Mouse (Mus musculus) left cerebral cortex, adult 2 months (tissue): ENCODE results near the gene 4930412O13Rik. TPM values are rescaled to one million over a fixed set of nuclear protein-coding genes. Genes with fewer than 3 reads are reported as not detected.

Experiments used
- DNase-seq, 2 experiments: peaks; one replicate each; pipeline ENCODE4 v3.0.0; 2021 to 2022; ENCODE audit warnings: low spot score in 2 of 2, mixed read lengths in 1 of 2; ENCODE audit errors: extremely low spot score in 1 of 2
- H3K27ac ChIP-seq: fragments of 200-600 bp; 2 replicates; pipeline ENCODE4 v1.8.1; 2022
- H3K4me3 ChIP-seq: fragments of 200-600 bp; 2 replicates; pipeline ENCODE4 v1.8.1; 2022
- CTCF ChIP-seq: fragments of 200-600 bp; IDR thresholded peaks from 2 replicates; pipeline ENCODE4 v1.8.1; 2022; ENCODE audit warnings: antibody characterized with exemption, mild to moderate bottlenecking, moderate library complexity
- intact Hi-C: fragments of 180-260 bp; cut with DNase I; formaldehyde crosslinking; loops from one replicate; pipeline ENCODE4 v1.15.1; 2025
- total RNA-seq, 2 experiments: library from RNA; stranded (reverse); gene quantifications; 2 replicates each; pipeline ENCODE4 v1.2.3; 2021

The 4930412O13Rik gene
- total RNA-seq, 2 experiments from 2014 or later = not detected

DNA sequence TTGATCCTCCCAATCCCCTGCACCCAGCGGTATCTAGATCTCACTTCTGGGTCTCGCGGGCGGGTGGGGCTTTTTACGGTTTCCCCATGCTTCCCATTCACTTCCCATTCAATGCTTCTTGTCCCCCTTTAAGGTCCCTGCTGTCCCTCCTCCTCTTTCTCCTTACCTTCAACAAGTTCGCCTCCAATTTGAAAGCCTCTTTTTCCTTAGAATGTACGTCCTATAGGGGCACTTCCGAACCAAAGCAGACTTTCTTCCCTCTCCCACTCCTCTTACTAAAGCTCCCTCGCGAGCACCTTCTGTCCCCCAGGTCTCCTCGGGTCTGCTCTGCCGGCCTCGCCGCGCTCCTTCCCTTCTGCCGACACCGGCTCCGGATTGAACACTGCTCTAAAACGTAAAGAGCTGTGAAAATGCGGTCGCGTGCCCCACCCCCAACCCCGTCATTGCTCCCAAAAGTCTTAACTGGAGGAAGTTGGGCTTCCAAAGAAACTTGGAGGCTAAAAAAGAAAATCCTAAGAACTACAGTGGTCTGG, 8.7 kb downstream of the 4930412O13Rik start, which contains the start of gene Gata3:
TSS of gene Gata3 (minus strand) at position 384 of the 533 bp plus-strand sequence.
- no peak within 1 kb of the TSS for H3K4me3 ChIP-seq
- H3K27ac ChIP-seq = no peak within 1 kb of the TSS
- intact Hi-C loops = loop anchor here (10.0 kb wide), 1 partner anchor 1215 kb away; no protein-coding TSS in a partner anchor
- no peak for DNase-seq
- TF ChIP-seq CTCF = no peak

DNA sequence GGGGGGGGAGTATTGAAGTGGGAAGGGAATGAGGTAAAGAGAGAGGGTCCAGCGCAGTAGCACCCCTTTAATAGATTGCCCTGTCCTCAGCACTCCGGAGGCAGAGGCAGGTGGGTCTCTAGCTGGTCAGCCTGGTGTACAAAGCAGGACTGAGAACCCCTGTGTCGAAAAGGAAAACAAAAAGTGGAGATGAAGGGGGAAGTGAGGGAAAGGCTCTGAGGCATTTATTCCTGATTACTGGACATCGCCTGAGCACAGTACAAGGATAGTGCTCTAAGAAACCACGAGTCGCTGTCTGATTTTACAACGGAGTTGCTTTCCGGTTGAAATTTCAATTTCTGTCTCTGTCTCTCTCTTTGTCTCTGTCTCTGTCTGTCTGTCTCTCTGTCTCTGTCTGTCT, 9.2 kb downstream of the 4930412O13Rik start:
- Histone ChIP-seq H3K4me3 (no peak overlapping the region), H3K27ac (no peak overlapping the region)
- no peak for TF ChIP-seq CTCF
- intact Hi-C loops = no loop called here
- no peak for DNase-seq

DNA sequence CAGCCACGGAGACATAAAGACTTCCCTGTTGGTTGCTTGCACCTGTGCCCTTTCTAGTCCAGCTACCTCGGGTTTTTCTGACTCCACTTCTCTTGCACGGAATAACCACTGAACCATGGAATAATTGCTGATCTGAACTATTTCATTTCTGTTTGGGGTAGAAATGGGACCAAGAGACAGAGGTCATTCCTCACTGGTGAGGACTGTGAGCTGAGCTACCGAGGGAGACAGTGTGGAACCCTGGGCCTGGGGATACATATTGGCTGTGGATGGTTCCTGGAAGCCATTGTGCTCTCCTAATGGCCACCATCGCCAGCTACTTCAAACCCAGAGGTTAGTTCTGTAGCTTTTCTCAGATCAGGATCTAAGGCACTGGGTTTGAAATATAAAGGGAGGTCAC, 9.9 kb downstream of the 4930412O13Rik start:
- H3K4me3 ChIP-seq = no peak overlapping the region
- intact Hi-C loops = no loop called here
- no peak overlapping the region for H3K27ac ChIP-seq
- DNase-seq = no peak
- no peak for TF ChIP-seq CTCF

DNA sequence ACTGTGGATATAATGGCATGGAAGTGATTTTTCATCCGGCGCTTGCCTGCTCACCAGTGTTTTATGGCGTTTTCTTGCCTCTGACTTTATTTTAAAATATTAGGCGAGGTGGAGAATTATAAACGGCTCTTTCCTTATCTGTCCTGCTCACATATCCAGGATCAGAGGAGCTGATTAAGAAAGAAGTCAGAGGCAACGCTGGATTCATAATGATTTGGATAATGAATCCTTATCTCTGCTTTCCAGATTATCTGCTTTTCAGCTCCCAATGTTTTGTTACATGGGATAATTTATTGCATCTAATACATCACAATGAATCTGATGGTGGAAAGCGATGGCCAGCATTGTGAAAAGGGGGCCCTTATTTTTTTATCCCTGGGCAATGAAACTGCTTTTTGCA, 11.5 kb downstream of the 4930412O13Rik start:
- no peak for DNase-seq
- no peak overlapping the region for H3K4me3 ChIP-seq
- no peak for TF ChIP-seq CTCF
- intact Hi-C loops = no loop called here
- no peak overlapping the region for H3K27ac ChIP-seq

DNA sequence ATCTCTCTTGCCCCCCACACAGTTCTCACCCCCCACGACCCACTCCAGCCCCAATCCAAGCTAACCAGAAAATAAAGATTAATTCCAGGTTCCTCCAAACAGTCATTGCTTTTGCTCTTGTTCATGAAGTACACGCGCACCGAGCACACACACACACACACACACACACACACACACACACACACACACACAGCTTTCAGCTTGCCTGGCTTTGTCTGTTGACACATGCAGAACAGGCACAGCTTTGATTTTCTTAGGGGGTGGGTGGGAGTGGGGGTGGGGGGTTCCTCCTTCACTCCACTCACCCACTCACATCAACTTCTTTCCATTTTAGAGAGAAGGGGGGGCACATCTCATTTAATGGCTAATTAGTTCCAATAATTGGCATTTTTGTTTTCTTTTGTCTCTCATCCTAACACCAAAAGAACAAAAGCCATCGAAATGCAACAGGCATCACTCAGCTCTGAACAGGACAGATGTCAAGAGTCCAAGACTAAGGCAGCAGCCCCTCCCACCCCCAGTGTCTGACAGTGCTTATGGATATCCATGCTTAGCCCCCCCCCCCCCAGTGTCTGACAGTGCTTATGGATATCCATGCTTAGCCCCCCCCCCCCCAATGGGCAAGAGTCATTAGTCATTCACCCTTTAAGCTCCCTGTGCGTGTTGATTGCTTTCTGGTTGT, 12.4 kb downstream of the 4930412O13Rik start:
- Histone ChIP-seq H3K4me3 (no peak overlapping the region), H3K27ac (no peak overlapping the region)
- no peak for DNase-seq
- intact Hi-C loops = no loop called here
- no peak for TF ChIP-seq CTCF

DNA sequence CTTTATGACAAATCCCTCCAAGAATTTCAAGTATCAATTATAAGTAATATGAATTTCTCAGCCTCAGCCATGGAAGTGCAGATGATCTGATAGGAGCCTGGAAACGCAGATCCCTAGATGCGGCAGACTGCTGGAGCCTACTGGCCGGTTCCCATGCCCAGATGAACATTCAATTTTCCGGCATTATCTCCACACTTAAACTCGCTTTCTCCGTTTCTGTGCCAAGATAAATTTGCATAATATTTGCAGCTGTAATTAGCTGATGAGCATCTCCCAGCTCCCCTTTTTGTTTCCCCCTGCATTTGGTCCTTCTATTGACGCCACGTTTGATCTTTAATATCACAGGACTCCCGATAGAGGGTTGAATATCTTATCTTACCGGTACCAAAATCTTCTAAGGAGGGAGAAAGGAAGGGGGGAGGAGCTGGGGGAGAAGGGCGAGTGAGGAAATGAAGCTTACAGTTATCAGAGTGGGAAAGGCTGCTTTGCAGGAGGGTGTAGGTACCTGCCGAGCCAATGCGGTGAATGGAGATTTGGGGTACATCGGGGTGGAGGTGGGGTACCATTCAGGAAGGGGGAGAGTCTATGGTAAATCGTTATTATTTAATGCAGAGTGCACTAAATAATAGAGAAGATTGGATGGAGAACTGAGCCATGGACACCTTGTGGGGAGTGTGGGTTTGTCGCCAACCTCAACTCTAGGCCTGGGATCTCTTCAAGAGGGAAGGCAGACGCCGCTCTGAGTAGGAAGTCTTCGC, 14.0 kb downstream of the 4930412O13Rik start:
- H3K4me3 ChIP-seq = no peak overlapping the region
- no peak for TF ChIP-seq CTCF
- no peak overlapping the region for H3K27ac ChIP-seq
- intact Hi-C loops = loop anchor here (2.0 kb wide), 1 partner anchor 18 kb away; no protein-coding TSS in a partner anchor
- DNase-seq = no peak

DNA sequence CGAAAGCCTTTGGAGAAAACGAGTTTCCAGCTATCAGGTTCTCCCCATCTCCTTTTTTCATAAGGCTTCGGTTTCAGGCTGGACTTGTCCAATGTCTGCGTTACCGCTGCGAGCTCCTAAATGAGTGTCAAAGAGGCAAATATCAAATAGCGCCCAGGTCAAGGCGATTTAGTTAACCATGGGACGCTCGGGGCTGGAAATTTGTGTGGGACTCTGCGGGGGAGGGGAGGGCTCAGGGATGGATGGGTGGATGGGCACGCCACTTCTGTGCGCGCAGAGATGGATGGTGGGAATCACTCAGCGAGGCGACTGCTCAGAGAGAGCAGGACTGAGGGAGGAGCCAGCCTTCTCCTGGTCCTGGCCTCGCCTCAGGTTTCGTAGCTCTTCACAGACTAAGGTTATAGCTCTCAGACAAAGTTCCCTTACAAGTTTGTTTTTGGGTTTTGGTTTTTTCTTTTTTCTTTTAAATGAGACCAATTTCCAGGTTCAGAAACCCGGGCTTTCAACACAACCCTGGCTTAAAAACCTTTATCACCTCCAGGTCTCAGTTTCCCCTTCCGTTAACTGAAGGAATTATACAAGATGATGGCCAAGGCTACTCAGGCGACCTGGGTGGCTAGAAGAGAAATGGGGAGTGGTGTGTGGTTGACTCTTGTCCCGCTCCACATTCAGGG, 15.2 kb downstream of the 4930412O13Rik start:
- TF ChIP-seq CTCF = no peak
- intact Hi-C loops = no loop called here
- DNase-seq = no peak
- H3K4me3 ChIP-seq = no peak overlapping the region
- H3K27ac ChIP-seq = no peak overlapping the region

DNA sequence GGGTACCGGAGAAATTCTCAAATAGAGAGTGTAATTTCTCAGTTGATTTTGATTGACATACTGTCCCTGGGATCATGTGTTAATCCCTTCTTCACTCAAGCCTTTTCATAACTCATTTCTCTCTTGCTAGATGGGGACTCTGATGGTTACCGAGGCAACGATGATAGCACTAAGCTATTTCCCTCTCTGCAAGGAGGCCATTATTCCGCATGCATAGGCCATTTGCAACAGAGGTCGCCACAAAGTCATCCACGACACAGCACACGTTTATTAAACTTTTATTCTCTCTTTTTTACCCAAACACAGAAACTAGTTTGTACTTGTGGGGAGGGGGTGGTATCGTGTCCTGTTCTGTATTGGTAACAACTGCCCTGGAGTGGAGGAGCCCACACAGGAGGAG, 16.8 kb downstream of the 4930412O13Rik start:
- Histone ChIP-seq H3K27ac (no peak overlapping the region), H3K4me3 (no peak overlapping the region)
- intact Hi-C loops = no loop called here
- TF ChIP-seq CTCF = no peak
- DNase-seq = no peak

DNA sequence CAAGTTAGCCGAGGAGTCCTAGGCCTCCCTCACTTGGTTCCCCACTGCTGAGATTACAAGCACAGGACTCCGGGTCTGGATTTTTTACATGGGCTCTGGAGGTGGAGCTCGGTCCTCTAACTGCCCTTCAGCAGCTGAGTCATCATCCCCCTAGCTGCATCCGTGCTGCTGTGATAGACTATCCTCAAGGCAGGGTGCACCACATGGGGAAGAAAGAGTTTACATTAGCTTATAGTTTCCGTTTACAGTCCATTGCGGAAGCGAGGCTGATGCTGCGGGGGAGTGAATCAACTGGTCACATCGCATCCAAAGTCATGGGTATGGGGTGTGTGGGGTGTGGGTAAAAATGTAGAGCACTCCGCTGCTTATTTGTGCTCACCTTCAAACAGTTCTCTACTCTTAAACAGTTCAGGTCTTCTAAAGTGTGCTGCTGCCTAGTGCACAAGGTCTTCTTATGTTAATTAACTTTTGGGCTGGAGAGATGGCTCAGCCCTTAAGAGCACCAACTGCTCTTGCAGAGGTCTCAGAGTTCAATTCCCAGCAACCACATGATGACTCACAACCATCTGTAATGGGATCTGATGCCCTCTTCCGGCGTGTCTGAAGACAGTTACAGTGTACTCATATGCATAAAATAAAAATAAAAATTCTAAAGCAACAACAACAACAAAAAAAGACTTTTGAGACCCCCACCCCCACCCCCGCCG, 23.0 kb downstream of the 4930412O13Rik start:
- intact Hi-C loops = no loop called here
- Histone ChIP-seq H3K27ac (no peak overlapping the region), H3K4me3 (no peak overlapping the region)
- TF ChIP-seq CTCF = no peak
- no peak for DNase-seq

DNA sequence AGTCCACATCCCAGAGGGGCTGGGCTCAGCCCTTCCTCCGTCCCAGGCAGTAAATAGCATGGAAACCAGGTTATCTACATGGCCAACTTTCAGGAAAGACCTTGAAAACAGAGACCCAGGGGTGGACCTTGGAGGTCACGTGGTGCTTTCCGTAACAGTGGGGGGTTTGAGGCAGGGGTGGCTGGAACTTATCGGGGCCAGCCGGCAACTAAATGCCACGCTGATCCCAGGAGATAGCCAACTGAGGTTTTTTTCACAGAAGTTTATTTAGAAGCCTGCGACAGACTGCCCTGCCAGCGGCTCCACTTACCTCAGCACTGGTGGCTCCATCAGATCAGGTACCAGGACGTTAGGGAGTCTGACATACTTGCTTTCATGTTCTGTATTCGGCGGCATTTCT, 24.9 kb downstream of the 4930412O13Rik start:
- Histone ChIP-seq H3K27ac (no peak overlapping the region), H3K4me3 (no peak overlapping the region)
- intact Hi-C loops = no loop called here
- TF ChIP-seq CTCF = no peak
- no peak for DNase-seq

DNA sequence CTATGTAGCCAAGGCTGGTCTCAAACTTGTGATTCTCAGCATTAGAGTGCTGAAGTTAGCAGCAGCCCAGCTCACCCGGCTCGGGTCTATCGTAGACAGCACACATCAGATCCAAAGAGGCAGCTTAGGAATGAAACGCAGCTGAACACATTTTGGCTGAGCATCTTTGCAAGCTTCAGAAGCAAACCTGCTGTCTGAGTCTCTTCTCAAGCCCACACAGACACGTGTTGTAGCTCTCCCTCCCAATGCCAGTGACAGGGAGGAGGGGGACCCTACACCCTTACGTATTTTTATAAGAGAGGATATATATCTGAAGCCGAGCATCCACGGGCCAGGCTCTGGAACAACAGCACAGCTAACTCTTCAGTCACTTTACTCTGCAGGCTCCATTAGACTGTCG, 36.5 kb downstream of the 4930412O13Rik start:
- no peak overlapping the region for H3K27ac ChIP-seq
- no peak for DNase-seq
- intact Hi-C loops = no loop called here
- no peak for TF ChIP-seq CTCF
- no peak overlapping the region for H3K4me3 ChIP-seq
